Mouse (Mus musculus): Measurements from ENCODE around the gene Gm10073.
"Not testable (repeated sequence)": the region's sequence is repeated elsewhere in the genome, so short reads cannot be mapped to it uniquely, and the experiment has no call there.

Gene Gm10073

DNA sequence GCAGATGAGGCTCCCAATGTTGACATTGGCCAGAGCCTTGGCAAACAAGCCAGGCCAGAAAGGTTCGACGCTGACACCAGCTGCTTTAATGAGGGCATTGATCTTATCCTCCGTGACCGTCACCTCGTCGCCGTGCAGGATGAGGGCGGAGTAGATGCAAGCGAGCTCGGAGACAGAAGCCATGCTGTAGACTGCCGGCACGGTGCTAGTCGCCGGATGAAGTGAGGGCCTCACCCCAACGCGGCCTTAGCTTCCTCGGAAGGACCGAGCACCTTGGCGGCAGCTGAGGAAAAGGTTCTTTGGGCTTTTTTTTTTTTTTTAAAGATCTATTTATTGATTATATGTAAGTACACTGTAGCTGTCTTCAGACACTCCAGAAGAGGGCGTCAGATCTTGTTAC lies at the start of gene Gm10073:
Gm10073 (minus strand) TSS at position 294 of the 400 bp plus-strand sequence.
- not testable (repeated sequence) for DNase-seq (ENCODE audit: low read depth, low spot score)

DNA sequence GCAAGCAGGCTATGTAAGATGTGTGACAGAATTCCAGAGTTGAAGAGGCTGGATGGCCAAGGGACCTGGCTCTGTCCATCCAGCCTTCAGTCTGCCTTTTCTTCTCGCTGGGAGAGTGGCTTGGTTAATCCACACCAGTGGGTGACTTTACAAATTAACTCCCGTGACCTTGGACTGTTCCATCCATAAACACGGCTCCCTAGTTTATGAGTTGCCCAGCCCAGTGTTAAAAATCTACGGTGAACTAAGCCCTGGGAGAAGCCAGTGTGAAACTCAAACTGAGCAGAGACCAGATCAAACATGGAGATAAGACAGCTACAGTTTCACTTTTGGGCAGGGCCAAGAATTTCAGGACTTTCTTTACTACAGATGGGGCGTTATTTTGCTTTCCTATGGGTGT lies 49.8 kb upstream of the Gm10073 start:
- no peak for DNase-seq (ENCODE audit: low read depth, low spot score)

DNA sequence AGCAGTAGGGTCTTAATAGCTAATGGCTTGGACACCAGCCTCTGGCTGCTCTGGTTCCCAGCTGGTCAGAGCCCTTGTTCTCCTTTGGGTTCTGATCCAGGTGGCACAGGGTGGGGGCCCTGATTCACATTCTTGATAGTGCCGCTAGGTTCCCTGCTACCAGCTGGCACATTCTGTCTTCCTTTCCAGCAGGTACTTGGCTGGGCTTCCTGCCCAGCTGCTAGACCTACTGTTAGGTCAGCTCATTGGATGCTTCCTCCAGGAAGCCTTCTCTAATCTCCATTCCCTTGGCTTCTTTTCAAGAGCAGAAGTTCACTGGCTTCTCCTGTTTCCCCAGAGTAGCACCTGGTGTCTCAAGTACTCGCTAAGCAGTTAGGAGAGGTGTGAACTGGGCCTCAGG lies 47.2 kb upstream of the Gm10073 start:
- no peak for DNase-seq (ENCODE audit: low read depth, low spot score)

DNA sequence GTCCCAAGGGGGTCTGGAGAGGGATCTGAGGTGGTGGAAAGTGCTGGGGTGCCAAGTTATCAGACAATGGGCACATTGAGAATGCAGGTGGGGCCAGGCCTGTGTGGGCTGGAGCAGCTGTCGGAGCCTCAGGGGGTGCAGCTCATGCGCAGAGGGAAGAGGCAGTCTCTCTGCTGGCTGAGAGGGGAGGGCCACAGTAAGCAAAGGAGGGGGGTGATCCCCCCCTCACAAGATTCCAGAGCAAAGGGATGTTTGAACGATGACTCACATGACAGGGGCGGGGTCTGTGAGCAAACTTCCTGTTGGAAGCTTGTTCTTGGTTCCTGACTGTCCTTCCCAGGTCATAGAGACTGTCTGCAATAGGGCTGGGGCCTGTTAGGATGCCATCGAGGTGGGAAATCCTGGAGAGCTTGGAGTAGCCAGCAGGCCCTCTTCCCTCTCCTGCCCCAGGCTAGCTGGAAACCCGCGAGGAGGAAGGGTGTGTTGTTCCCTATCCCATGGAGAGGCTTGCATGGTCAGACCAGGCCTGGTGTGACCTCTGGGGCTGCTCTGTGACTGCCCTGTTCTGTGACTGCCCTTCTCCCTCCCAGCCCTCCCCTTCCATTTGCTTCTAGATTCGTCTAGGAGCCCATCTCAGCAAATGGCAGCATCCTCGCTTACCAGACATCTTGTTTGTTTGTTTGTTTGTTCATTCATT lies 46.4 kb upstream of the Gm10073 start:
- no peak for DNase-seq (ENCODE audit: low read depth, low spot score)

DNA sequence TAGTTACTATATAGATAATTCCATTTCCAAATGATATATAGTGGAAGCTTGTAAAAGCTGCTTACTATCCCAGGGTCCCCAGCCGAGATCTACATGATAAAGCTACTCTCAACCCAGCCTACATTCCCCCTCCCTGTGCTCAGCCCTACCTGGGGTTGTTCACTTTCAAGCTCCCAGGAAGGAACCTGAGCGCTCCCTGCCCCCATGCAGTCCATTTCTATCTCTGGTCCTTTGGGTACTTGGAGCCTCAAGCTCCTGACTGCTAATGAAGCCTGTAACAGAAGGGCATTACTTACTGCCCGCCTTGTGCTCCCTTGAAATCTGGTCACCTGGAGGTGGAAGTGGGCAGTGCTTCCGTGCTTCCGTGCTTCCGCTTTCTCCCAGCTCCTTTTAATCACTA lies 45.1 kb upstream of the Gm10073 start:
- DNase-seq (ENCODE audit: low read depth, low spot score), result no peak

DNA sequence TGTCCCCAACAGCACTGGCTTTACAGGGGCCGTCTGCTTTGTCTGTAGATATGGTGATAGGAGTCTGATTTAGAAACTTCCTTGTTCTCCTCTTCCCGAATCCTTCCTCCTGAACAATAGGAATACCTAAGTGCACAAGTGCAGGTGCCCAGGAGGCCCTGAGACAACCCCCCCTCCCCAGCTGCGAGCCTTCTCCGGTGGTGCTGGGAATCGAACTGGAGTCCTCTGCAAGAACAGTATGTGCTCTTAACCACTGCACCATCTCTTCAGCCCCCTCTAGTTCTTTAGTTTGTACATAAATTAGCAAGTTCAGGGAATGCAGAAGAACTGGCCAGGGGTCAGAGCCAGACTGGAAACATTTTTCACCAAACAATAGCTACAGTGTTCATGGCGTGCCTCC lies 44.6 kb upstream of the Gm10073 start:
- DNase-seq (ENCODE audit: low read depth, low spot score), result no peak

DNA sequence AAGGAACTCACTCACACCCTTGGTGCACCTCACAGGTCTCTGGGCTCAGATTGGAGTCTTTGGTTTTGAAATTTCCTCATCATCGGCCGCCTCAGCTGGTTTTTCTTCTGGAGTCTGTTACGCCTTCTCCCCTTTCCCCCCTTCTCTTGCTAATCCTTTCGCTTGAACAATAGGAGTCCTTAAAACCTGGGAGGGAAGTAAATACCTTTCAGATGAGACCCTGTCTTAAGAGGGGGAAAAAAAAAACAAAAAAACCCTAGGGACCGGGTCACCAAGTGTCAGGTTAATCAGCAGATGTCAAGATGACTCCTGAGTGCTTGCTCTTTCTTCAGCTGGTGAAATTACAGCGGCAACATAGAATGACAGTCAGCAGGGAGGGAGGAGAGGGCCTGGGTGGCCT lies 43.9 kb upstream of the Gm10073 start:
- DNase-seq (ENCODE audit: low read depth, low spot score), result no peak

DNA sequence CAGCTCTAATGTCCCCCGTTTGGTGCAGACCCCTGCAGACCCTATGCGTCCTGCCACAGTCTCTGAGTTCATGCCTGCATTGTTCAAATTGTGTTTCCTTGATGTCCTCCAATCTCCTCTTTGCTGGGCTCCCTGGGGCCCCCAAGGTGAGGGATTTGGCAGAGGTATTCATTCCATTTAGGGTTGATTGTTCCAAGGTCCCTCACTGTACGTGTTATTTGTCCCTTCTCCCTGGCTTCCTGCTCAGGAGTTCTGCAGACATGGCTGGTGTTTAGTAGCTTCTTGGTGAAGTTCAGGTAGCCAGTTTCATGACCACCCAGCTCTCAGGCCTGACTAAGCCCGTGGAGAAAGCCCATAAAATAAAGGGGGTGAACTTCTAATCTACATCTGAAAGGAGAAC lies 43.4 kb upstream of the Gm10073 start:
- DNase-seq (ENCODE audit: low read depth, low spot score), result no peak

DNA sequence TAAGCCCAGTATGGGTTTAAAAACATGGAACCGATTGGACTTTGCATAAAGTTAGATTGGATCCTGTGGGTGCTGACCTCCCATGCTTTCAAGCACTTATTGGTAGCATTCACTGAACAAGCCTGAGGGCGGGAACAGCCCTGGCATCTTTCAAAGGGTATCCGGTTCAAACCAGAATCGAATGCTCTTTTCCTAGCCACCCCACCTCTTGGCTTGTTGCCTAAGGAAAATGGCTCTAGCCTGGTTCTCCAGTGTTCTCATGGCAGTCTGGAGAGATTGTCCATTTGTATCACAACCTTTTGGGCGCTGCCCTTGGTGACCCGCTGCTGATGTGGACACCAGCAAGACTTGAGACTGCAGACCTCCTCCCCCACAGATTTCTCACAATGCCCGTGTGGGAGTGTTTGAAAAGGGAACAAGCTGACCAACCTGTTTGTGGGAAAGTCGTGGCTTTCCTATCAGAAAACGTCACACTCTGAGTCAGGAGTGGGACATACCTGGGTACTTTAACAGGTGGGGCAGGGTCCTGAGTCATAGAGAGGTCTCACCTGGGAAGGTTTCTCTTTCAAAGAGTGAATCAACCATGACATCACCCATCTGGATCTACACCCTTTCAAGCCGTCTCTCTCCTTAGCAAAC lies 42.5 kb upstream of the Gm10073 start:
- no peak for DNase-seq (ENCODE audit: low read depth, low spot score)

DNA sequence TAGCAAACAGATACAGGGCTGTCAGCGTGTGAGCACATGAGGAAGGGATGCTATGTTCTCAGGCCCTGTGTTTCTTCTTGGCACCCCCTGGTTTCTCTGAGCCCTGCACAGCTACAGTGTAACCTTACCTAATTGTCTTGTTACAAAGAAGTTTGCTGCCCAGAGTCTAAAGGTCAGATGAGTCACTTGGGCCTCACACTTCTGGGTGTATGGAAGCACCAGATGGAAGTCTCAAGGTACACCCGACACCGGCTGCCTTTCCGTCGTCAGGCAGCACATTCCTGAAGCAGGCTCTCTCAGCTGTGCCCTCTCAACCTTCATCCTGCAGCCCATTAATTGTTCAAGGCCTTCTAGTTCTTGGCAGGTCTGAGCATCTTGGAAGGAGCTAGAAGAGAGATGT lies 41.4 kb upstream of the Gm10073 start:
- DNase-seq (ENCODE audit: low read depth, low spot score), result no peak

DNA sequence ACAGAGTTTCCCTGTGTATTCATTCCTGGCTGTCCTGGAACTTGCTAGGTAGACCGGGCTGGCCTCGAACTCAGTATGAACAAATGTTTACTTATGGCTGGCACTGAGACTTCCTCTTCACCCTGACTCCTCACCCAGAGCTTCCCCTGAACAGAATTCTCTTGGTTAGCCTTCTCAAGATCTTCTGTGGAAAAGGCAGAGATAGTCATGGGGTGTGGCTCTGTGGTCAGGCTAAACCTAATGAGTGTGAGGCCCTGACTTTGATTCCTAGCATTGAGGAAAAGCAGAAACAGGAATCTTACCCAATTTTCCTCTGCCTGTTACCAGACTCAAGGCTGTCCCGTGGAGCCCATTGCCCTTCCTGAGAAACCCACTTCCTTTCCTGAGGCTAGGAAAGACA lies 38.8 kb upstream of the Gm10073 start:
- DNase-seq (ENCODE audit: low read depth, low spot score), result no peak

DNA sequence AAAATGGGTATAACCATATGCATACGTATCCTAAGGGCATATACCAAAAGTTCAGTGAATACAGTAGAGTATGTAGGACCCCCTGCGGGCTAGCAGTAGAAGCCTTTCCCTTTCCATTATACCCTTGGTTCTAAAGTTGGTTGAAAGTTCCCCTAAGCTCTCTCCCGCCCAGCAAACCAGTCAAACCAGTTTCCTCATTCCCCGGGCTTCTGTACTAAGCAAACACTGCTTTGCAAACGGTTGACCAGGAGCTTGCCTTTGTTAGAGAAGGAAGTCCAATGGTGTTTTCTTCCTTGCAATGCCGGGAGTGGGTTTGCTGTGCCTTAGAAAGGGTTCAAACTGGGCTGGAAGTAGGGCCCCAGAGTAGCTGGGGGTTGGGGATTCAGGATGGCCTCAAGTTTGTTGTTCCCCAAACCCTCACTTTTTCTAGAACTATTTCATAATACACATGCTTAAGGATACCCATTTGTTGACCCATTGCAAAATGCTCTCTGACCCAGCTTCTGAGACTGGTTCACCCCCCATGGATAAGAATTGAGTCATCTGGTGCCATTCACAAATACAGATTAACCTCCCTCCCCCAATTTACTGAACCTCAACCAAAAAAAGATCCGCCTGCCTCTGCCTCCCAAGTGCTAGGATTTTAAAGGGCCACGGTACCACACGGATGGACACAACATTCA lies 37.8 kb upstream of the Gm10073 start:
- DNase-seq (ENCODE audit: low read depth, low spot score), result no peak

DNA sequence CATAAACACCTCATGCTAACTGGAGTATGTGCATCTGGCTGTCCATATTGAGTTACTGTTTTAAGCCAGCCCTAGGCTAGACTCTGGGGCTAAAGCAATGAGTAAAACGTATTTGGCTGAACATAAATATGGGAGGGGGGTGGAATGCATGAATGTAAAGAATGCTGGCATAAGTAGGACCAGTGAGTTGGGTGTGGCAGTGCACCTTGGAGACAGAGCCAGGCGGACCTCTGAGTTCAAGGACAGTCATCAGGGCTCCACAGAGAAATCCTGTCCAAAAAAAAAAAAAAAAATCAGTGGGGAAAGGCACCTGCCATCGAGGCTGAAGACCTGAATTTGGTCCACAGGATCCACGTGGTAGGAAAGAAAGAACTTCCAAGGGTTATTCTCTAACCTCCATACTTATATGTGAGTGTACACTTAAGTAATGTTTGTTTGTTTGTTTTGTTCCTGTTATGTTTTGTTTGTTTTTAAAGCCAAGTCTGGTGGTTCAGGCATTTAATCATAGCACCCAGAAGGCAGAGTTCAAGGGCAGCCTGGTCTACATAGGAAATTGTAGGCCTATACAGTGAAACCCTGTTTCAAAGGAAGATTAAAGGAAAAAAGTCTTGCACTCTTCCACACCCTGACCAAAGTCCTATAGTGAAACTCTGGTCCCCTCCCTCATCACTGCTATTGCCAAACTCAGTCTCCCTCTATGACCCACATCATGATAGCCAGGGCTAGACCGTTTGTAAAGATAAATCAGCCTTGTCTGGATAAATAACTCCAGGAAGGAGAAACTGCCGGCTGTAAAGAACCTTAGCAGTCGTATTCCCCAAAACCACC lies 36.0 kb upstream of the Gm10073 start:
- no peak for DNase-seq (ENCODE audit: low read depth, low spot score)

DNA sequence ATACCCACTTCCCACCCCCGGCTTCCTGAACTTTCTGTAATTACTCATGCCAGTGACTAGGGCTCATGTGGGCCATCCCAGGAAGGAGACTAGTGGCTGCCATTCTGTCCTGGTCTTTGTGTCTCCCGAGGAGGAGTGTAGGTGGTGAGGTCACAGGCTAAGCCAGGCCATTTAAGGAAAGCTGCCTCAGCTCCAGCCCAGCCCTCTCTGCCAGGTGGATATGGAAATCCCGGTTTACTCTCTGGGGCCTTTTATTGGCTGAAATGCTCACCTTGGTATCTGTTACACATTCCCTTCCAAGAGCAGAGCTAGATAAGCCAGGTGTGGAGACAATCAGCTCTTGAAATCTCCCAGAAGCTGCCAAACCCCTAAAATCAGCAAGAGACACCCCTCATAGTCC lies 35.2 kb upstream of the Gm10073 start:
- DNase-seq (ENCODE audit: low read depth, low spot score), result no peak

DNA sequence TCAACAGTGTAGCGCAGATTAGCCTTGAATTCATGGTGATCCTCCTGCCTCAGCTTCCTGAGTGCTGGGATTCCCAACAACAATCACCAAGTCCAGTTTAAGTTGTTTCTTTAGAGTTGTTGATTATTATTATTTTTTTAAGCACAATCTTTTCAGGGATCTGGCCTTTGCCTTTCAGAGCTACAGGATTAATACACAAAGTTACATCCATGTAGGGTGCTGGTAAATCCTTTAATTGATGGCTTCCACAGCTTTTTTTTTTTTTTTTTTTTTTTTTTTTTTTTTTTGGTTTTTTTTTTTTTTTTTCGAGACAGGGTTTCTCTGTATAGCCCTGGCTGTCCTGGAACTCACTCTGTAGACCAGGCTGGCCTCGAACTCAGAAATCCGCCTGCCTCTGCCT lies 34.5 kb upstream of the Gm10073 start:
- DNase-seq (ENCODE audit: low read depth, low spot score), result not testable (repeated sequence)

DNA sequence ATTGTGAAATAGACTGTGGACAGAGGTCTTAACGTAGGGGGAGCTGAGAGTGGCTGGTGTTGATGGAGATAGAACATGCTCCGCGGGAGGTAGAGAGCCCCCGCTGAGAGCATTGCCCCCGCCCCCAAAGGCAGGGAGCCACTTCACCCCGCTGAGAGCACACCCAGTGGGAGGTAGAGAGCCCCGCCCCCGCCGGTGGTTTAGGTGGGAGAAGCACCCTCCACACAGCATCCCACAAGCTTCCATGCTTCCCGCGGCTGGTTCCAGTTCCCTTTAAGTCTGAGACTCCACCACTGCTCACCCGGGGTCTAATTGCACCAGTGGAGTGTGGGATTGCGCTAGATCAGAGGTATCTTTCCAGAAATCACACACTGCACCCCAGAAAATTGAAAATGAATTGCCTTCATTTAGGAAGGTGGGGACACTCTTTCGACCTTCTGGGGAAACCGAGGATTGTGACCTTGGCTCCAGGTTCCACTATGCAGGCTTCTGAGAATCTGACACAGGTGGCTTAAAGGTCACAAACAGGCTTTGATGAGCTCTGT lies 33.4 kb upstream of the Gm10073 start:
- DNase-seq (ENCODE audit: low read depth, low spot score), result no peak

DNA sequence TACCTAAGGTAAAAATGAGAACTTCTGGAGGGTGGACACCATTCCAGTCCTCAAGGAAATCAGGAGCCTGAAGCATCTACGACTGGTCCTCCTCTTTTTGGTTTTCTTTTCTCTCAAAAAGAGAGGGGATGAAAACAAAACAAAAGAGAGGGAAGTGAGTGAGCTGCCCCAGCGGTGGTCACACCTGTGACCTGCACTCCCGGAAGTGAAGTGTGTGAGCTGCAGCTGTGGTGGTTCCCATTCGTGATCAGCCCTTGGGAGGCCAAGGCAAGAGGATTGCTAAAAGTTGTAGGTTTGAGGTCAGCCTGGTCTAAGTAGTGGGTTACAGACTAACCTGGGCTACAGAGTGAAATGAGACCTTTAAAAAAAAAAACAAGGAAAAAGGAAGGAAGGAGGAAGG lies 32.9 kb upstream of the Gm10073 start:
- no peak for DNase-seq (ENCODE audit: low read depth, low spot score)

DNA sequence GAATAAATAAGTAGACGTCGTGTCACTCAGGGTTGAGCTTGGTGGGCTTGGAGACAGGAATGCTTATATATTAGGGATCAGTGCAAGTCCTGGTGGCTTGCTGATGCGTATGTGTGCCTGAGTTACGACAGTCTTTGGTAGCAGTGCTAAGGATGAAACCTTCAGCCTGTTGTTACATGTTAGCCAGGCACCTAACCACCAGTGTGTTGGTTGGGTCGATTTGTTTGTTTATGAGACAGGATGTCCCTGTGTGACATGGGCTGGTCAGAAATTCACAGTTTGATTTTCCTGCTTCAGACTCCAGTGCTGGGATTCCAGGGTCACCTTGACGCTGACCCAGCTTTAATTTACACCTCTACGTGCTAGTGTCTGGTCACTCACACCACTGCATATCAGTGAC lies 32.4 kb upstream of the Gm10073 start:
- DNase-seq (ENCODE audit: low read depth, low spot score), result no peak

DNA sequence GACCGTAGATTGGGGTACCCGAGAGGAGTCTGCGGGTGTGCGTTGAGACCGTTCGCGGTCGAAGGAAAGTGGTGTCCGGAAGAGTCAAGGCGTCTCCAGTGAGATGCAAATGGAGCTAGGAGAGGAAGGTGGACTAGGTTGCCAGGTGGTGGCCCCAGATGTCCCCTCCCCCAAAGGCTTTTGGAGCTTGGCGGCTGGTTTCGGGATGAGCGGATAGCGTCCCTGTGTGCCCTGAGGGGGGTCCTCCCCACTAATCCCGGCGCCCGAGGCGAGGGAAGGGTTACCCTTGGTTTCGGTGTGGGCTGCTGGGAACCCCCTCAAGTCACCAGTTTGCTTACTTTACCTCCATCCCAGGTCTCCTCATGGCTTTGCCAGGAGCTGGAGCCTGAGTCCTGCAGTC lies 30.7 kb upstream of the Gm10073 start:
- DNase-seq (ENCODE audit: low read depth, low spot score), result no peak

DNA sequence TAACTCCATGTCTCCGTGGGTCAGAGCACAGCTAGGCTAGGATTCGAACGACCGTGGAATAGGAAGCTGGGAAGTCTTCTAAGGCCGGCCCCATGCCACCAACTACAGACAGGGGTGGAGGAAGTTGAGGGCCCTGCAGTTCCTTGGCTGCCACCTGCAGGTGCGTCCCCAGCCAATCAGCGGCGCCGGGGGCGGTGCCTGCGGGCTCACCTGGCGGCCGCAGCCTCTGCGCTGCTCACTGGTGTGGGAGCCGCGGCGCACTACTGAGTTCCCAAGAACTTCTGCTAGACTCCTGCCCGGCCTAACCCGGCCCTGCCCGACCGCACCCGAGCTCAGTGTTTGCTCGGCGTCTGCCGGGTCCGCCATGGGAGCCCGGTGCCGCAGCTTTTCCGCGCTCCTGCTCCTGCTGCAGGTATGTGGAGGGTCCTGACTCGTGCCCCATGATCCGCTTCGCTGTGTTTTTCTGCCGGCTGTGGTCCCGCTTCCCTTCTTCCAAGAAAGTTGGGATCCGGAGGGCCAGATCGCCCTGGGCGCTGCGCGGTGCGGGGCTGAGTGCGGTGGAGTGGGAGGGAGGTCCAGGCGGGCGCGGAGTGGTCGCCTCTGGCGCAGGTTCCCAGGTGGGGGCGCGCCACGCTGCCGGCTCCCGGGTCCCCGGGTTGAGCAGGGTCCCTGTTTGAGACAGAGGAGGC lies 30.0 kb upstream of the Gm10073 start, which contains the start of gene Cdh1:
Cdh1 (plus strand) TSS at position 221 of the 689 bp plus-strand sequence.
- no peak for DNase-seq (ENCODE audit: low read depth, low spot score)

DNA sequence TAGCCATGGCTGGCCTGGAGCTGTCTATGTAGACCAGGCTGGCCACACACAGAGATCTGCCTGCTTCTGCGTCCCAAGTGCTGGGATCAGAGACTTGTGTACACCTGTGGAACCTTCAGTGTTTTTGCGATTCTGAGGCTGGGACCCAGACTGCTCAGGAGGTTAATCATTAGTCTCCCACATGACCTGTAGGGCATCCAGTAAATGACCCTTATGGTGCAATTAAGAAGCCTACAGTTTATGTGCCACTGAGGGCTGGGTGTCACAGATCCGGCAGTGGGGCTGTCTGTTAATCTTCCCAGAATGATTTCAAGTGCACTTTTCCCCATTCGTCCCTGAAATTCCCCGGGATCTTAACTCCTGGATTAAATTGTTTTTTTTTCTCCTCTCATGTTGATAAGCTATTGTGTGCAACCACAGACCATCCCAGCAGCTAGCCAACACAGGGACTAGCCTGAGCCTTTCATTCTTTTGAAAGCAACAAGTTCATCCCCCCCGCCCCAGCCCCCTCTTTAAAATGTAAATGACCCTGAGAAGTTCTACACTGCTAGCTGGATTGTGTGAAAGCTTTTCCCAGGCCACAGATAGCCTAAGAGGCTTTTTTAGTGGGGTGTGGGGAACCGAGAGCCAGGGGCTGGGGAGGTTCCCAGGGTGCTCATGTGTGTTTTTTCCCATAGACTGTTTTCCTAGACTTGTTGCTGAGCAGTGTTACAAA lies 26.2 kb upstream of the Gm10073 start:
- no peak for DNase-seq (ENCODE audit: low read depth, low spot score)

Data from brain, embryonic 18.5 days (tissue).